Mouse (Mus musculus): ENCODE measurements around the gene Ctcfl. TPM values are rescaled to one million over a fixed set of nuclear protein-coding genes. Genes with fewer than 3 reads are reported as not detected.

Ctcfl gene
- polyA plus RNA-seq, 1 experiment from 2014 or later = 0.04 TPM

- Histone ChIP-seq H3K27me3 (ENCODE audit: insufficient read depth, poor library complexity, severe bottlenecking) (no peaks in the 10 kb centered on the region), H3K4me1 (replicated peaks) (peaks cover 6% of the 10 kb centered on the region), H3K27ac (no peak overlapping the region), H3K9me3 (no peaks in the 10 kb centered on the region), H3K4me3 (no peak overlapping the region), H3K36me3 (no peaks in the 10 kb centered on the region)
- DNase-seq (ENCODE audit: low spot score) = no peak
- 93% methylated on average over 14 of the region's 14 CpGs for WGBS
Observed at GRCm38 (mm10) chr2:173154962-173155361, 35.6 kb upstream of the Ctcfl start.

- 92% methylated on average over 13 of the region's 13 CpGs for WGBS
- Histone ChIP-seq H3K36me3 (no peaks in the 10 kb centered on the region), H3K4me3 (no peak overlapping the region), H3K9me3 (no peaks in the 10 kb centered on the region), H3K4me1 (replicated peaks) (peaks cover 4% of the 10 kb centered on the region), H3K27me3 (ENCODE audit: insufficient read depth, poor library complexity, severe bottlenecking) (no peaks in the 10 kb centered on the region), H3K27ac (no peak overlapping the region)
- DNase-seq (ENCODE audit: low spot score) = no peak
Observed at GRCm38 (mm10) chr2:173154513-173154912, 35.2 kb upstream of the Ctcfl start.

- H3K4me1 ChIP-seq (replicated peaks) = no peaks in the 10 kb centered on the region
- DNase-seq (ENCODE audit: low spot score) = no peak
- WGBS = 89% methylated on average over 10 of the region's 10 CpGs
Observed at GRCm38 (mm10) chr2:173153266-173153665, 33.9 kb upstream of the Ctcfl start.

GRCm38 (mm10) chr2:173152436-173153151 is 33.3 kb upstream of the Ctcfl start, which contains the start of gene Pck1:
Gene Pck1, plus strand, starts transcription at chr2:173153048.
- Histone ChIP-seq H3K36me3 (no peaks in the 10 kb centered on the region), H3K9me3 (no peaks in the 10 kb centered on the region), H3K4me1 (replicated peaks) (no peaks in the 10 kb centered on the region), H3K27me3 (ENCODE audit: insufficient read depth, poor library complexity, severe bottlenecking) (no peaks in the 10 kb centered on the region), H3K27ac (no peak within 1 kb of the TSS), H3K4me3 (no peak within 1 kb of the TSS)
- 83% methylated on average over 13 of the region's 13 CpGs for WGBS
- DNase-seq (ENCODE audit: low spot score) = no peak

More at GRCm38 (mm10) chr2:173153266-173153665, 33.9 kb upstream of the Ctcfl start:
- H3K4me3 ChIP-seq = no peak overlapping the region
- H3K27me3 ChIP-seq (ENCODE audit: insufficient read depth, poor library complexity, severe bottlenecking) = no peaks in the 10 kb centered on the region
- no peak overlapping the region for H3K27ac ChIP-seq
- no peaks in the 10 kb centered on the region for H3K36me3 ChIP-seq
- no peaks in the 10 kb centered on the region for H3K9me3 ChIP-seq

GRCm38 (mm10) chr2:173151784-173152284 is 32.5 kb upstream of the Ctcfl start:
- no peaks in the 10 kb centered on the region for H3K4me1 ChIP-seq (replicated peaks)
- no peak for DNase-seq (ENCODE audit: low spot score)
- WGBS = 85% methylated on average over 7 of the region's 7 CpGs
- no peaks in the 10 kb centered on the region for H3K9me3 ChIP-seq
- no peak overlapping the region for H3K4me3 ChIP-seq
- no peaks in the 10 kb centered on the region for H3K36me3 ChIP-seq
- H3K27me3 ChIP-seq (ENCODE audit: insufficient read depth, poor library complexity, severe bottlenecking) = no peaks in the 10 kb centered on the region
- H3K27ac ChIP-seq = no peak overlapping the region

GRCm38 (mm10) chr2:173151352-173151751 is 32.0 kb upstream of the Ctcfl start:
- Histone ChIP-seq H3K27ac (no peak overlapping the region), H3K27me3 (ENCODE audit: insufficient read depth, poor library complexity, severe bottlenecking) (no peaks in the 10 kb centered on the region), H3K4me1 (replicated peaks) (no peaks in the 10 kb centered on the region), H3K4me3 (no peak overlapping the region), H3K36me3 (no peaks in the 10 kb centered on the region), H3K9me3 (no peaks in the 10 kb centered on the region)
- DNase-seq (ENCODE audit: low spot score) = no peak
- 94% methylated on average over 5 of the region's 5 CpGs for WGBS

GRCm38 (mm10) chr2:173148001-173148400 is 28.7 kb upstream of the Ctcfl start:
- DNase-seq (ENCODE audit: low spot score) = no peak
- Histone ChIP-seq H3K36me3 (no peaks in the 10 kb centered on the region), H3K27me3 (ENCODE audit: insufficient read depth, poor library complexity, severe bottlenecking) (no peaks in the 10 kb centered on the region), H3K4me3 (no peak overlapping the region), H3K27ac (no peak overlapping the region), H3K9me3 (no peaks in the 10 kb centered on the region), H3K4me1 (replicated peaks) (no peaks in the 10 kb centered on the region)
- 89% methylated on average over 5 of the region's 5 CpGs for WGBS

- Histone ChIP-seq H3K4me3 (no peak overlapping the region), H3K4me1 (replicated peaks) (peaks cover 2% of the 10 kb centered on the region; the same call in 1 of the 2 replicates), H3K27ac (no peak overlapping the region), H3K36me3 (no peaks in the 10 kb centered on the region), H3K9me3 (no peaks in the 10 kb centered on the region), H3K27me3 (ENCODE audit: insufficient read depth, poor library complexity, severe bottlenecking) (no peaks in the 10 kb centered on the region)
- WGBS = 76% methylated on average over 6 of the region's 6 CpGs
- DNase-seq (ENCODE audit: low spot score) = no peak
Observed at GRCm38 (mm10) chr2:173146728-173147127, 27.4 kb upstream of the Ctcfl start.

- 70% methylated on average over 3 of the region's 3 CpGs for WGBS
- H3K36me3 ChIP-seq = no peaks in the 10 kb centered on the region
Observed at GRCm38 (mm10) chr2:173145808-173146207, 26.5 kb upstream of the Ctcfl start.

GRCm38 (mm10) chr2:173143611-173144010 is 24.3 kb upstream of the Ctcfl start:
- no peaks in the 10 kb centered on the region for H3K9me3 ChIP-seq
- no peaks in the 10 kb centered on the region; the same call in 1 of the 2 replicates for H3K27me3 ChIP-seq (ENCODE audit: insufficient read depth, poor library complexity, severe bottlenecking)
- 87% methylated on average over 11 of the region's 11 CpGs for WGBS
- H3K27ac ChIP-seq = no peak overlapping the region
- no peak for DNase-seq (ENCODE audit: low spot score)
- no peak overlapping the region for H3K4me3 ChIP-seq
- H3K4me1 ChIP-seq (replicated peaks) = peaks cover 28% of the 10 kb centered on the region
- H3K36me3 ChIP-seq = no peaks in the 10 kb centered on the region

More at GRCm38 (mm10) chr2:173145808-173146207, 26.5 kb upstream of the Ctcfl start:
- no peak overlapping the region for H3K4me3 ChIP-seq
- H3K4me1 ChIP-seq (replicated peaks) = peaks cover 8% of the 10 kb centered on the region
- H3K27ac ChIP-seq = no peak overlapping the region
- no peaks in the 10 kb centered on the region; the same call in 1 of the 2 replicates for H3K27me3 ChIP-seq (ENCODE audit: insufficient read depth, poor library complexity, severe bottlenecking)
- DNase-seq (ENCODE audit: low spot score) = no peak
- no peaks in the 10 kb centered on the region for H3K9me3 ChIP-seq

- Histone ChIP-seq H3K27ac (0 out of 2 replicates have a peak overlapping the region, but pooled peaks have one; percentile 56), H3K36me3 (no peaks in the 10 kb centered on the region), H3K4me1 (replicated peaks) (peaks cover 33% of the 10 kb centered on the region), H3K27me3 (ENCODE audit: insufficient read depth, poor library complexity, severe bottlenecking) (peaks cover 7% of the 10 kb centered on the region), H3K4me3 (no peak overlapping the region), H3K9me3 (no peaks in the 10 kb centered on the region)
- 50% methylated on average over 15 of the region's 15 CpGs for WGBS
- DNase-seq (ENCODE audit: low spot score) = no peak
Observed at GRCm38 (mm10) chr2:173138323-173139239, 19.3 kb upstream of the Ctcfl start.

- DNase-seq (ENCODE audit: low spot score) = no peak
- Histone ChIP-seq H3K27ac (no peak overlapping the region), H3K27me3 (ENCODE audit: insufficient read depth, poor library complexity, severe bottlenecking) (peaks cover 7% of the 10 kb centered on the region; the same call in 1 of the 2 replicates), H3K36me3 (no peaks in the 10 kb centered on the region), H3K4me1 (replicated peaks) (peaks cover 23% of the 10 kb centered on the region), H3K4me3 (no peak overlapping the region), H3K9me3 (no peaks in the 10 kb centered on the region)
- WGBS = 72% methylated on average over 9 of the region's 9 CpGs
Observed at GRCm38 (mm10) chr2:173134695-173135094, 15.4 kb upstream of the Ctcfl start.
